Mouse (Mus musculus) right cerebral cortex, postnatal 10 days (tissue): ENCODE data around the gene Mrpl33.
A peak's percentile ranks its signal among the peaks of the same experiment; 100 is the strongest.

Experiments used
- DNase-seq, 2 experiments: peaks; one replicate each; pipeline ENCODE4 v3.0.0; 2021; ENCODE audit warnings: low spot score in 2 of 2

The Mrpl33 gene

GRCm38 (mm10) chr5:31640542-31640941 is 43.8 kb downstream of the Mrpl33 start:
- no peak for DNase-seq

- no peak for DNase-seq
These were observed 45.6 kb downstream of the Mrpl33 start for GRCm38 (mm10) chr5:31642300-31642699.

- no peak for DNase-seq
These were observed 47.5 kb downstream of the Mrpl33 start for GRCm38 (mm10) chr5:31644272-31644671.

- no peak for DNase-seq
These were observed 48.1 kb downstream of the Mrpl33 start for GRCm38 (mm10) chr5:31644847-31645246.

GRCm38 (mm10) chr5:31645798-31646197 is 49.1 kb downstream of the Mrpl33 start:
- DNase-seq = no peak

- no peak for DNase-seq
These were observed 49.8 kb downstream of the Mrpl33 start for GRCm38 (mm10) chr5:31646574-31646973.

GRCm38 (mm10) chr5:31647327-31647726 is 50.6 kb downstream of the Mrpl33 start:
- no peak for DNase-seq

GRCm38 (mm10) chr5:31650518-31651288 is 54.0 kb downstream of the Mrpl33 start:
- DNase-seq = no peak

- DNase-seq = no peak
These were observed 59.0 kb downstream of the Mrpl33 start for GRCm38 (mm10) chr5:31655688-31656190.

GRCm38 (mm10) chr5:31666176-31666575 is 69.4 kb downstream of the Mrpl33 start:
- DNase-seq = no peak

- DNase-seq = no peak
These were observed 71.7 kb downstream of the Mrpl33 start for GRCm38 (mm10) chr5:31668325-31668968.

GRCm38 (mm10) chr5:31669984-31670383 is 73.2 kb downstream of the Mrpl33 start:
- no peak for DNase-seq

GRCm38 (mm10) chr5:31671137-31671536 is 74.4 kb downstream of the Mrpl33 start:
- DNase-seq = no peak

- no peak for DNase-seq
These were observed 76.7 kb downstream of the Mrpl33 start for GRCm38 (mm10) chr5:31673431-31673830.

- no peak for DNase-seq
These were observed 81.3 kb downstream of the Mrpl33 start for GRCm38 (mm10) chr5:31678000-31678399.

GRCm38 (mm10) chr5:31680183-31680582 is 83.4 kb downstream of the Mrpl33 start:
- DNase-seq = no peak

- no peak for DNase-seq
These were observed 85.6 kb downstream of the Mrpl33 start for GRCm38 (mm10) chr5:31682305-31682704.

- DNase-seq = no peak
These were observed 89.3 kb downstream of the Mrpl33 start for GRCm38 (mm10) chr5:31686040-31686439.

GRCm38 (mm10) chr5:31687972-31688371 is 91.2 kb downstream of the Mrpl33 start:
- DNase-seq = no peak

GRCm38 (mm10) chr5:31693191-31693590 is 96.5 kb downstream of the Mrpl33 start:
- DNase-seq = no peak

GRCm38 (mm10) chr5:31696971-31697643 is 100.4 kb downstream of the Mrpl33 start, which contains the start of gene Rbks:
Gene Rbks (minus strand): TSS chr5:31697627.
- DNase-seq = no peak

- DNase-seq = peak; percentile 94
These were observed 101.0 kb downstream of the Mrpl33 start, which contains the start of gene Babam2 for GRCm38 (mm10) chr5:31697644-31698296. Gene Babam2 (plus strand): TSS chr5:31697684.
